Mouse (Mus musculus) liver, embryonic 18 days (tissue): ENCODE measurements around the gene Chga. TPM values are rescaled to one million over a fixed set of nuclear protein-coding genes. Genes with fewer than 3 reads are reported as not detected.

Source experiments
- polyA plus RNA-seq: library from polyadenylated mRNA; depleted of rRNA; stranded (reverse); fragments of >200 nt; gene quantifications from 2 replicates; pipeline ENCODE4 v1.2.3, GENCODE M21; 2012; rRNA removed

Gene Chga
- 0.16 and 0.23 TPM in 2 replicates for polyA plus RNA-seq

GRCm38 (mm10) chr12:102554721-102555516 lies at the start of gene Chga:
TSS of gene Chga (plus strand) at chr12:102554969.

Other genes starting within 250 kb of the Chga start
- 83.6 and 86.0 TPM in 2 replicates for gene Lgmn, start 115.2 kb upstream of the Chga start, polyA plus RNA-seq
- gene Golga5, start 85.8 kb upstream of the Chga start, polyA plus RNA-seq, result 12.8 and 14.3 TPM in 2 replicates
- gene Itpk1, start 150.0 kb downstream of the Chga start, polyA plus RNA-seq, result 4.5 and 4.9 TPM in 2 replicates
- 0.87 and 1.2 TPM in 2 replicates for gene Moap1, start 188.7 kb downstream of the Chga start, polyA plus RNA-seq
- gene Tmem251, start 188.8 kb downstream of the Chga start, polyA plus RNA-seq, result 1.6 and 1.7 TPM in 2 replicates
- gene Gm28051, start 202.8 kb downstream of the Chga start, polyA plus RNA-seq, result not detected in 2 replicates
- gene Gon7, start 202.8 kb downstream of the Chga start, polyA plus RNA-seq, result 7.2 and 8.0 TPM in 2 replicates
- gene Ubr7, start 203.0 kb downstream of the Chga start, polyA plus RNA-seq, result 10.6 and 10.9 TPM in 2 replicates
- 4.2 and 4.3 TPM in 2 replicates for gene Gm20604, start 203.7 kb downstream of the Chga start, polyA plus RNA-seq